Mouse (Mus musculus) erythroblast, embryonic 14.5 days (primary cell): ENCODE results near the gene Ppp1r27.

ENCODE experiments used
- GATA1 ChIP-seq: IDR thresholded peaks from 2 replicates; pipeline ENCODE4 v1.6.1; 2012; ENCODE audit warnings: low read length, inconsistent platforms, mixed read lengths
- TAL1 ChIP-seq: IDR thresholded peaks from 3 replicates; pipeline ENCODE4 v1.6.1; 2012; ENCODE audit warnings: low read length, inconsistent platforms, mixed read lengths

- TF ChIP-seq GATA1 (no peak), TAL1 (no peak)
These were observed 50.6 kb downstream of the Ppp1r27 start for GRCm38 (mm10) chr11:120500357-120500756.
